Mouse (Mus musculus): ENCODE data around the gene Specc1. TPM values are rescaled to one million over a fixed set of nuclear protein-coding genes. Genes with fewer than 3 reads are reported as not detected.

Gene Specc1
- total RNA-seq, 2 experiments from 2014 or later, result 38.6 to 39.0 TPM

DNA sequence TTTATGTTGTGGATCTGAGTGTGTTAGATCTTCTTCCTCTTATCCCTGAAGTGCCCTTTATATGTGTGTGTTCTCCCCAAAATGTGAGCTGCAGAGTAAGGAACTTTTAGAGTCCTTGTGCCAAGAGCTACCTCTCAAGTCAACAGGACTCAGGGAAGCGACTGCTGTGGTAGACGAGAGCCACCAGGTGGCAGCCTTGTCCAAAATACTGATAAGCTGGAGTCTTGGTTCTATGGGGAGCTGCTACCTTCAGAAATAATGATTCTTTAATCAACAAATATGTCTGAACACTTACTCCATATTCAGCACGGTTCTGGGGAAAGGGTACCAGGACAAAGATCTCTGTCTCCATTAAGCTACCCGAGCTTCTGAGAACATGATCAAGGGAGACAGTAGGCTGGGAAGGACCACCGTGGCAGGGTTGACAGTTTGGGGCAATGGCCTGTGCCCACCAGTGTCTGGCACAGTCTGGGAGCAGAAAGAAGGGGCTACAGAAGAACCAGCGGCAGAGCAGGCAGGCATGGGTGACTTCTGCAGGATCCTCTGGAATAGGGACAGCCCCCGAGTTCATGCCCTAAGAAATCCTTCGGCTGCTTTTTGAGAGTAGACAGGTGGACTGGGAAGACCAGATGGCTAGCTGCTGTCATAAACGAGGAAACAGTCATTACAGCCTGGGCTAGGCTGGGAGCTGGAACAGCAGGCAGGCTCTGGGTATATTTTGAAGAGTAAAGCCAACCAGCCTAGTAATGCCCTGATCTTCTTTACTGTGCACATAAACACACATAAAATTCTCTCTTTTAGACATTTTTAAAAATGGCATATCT is 91.5 kb downstream of the Specc1 start:
- DNase-seq (ENCODE audit: low spot score in 2 of 2), result peak; percentile 72 to 79

DNA sequence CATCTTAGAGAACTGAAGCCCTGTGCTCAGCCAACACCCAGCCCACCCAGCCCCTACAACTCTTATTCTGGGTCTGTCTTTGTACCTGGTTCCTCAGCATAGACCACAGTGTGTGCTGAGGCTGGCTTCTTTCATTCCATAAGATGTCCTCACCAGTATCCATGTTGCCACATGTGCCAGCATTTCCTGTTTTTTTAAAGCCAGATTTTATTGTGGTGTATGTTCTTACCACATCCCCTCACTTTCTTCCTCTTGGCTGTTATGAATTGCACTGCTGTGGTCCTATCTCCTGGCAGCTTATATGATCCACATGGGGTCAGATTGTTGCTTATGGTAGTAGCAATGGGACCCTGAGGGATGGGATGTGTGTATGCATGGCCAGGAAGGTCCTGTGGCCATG is 92.6 kb downstream of the Specc1 start:
- DNase-seq (ENCODE audit: low spot score in 2 of 2), result no peak

DNA sequence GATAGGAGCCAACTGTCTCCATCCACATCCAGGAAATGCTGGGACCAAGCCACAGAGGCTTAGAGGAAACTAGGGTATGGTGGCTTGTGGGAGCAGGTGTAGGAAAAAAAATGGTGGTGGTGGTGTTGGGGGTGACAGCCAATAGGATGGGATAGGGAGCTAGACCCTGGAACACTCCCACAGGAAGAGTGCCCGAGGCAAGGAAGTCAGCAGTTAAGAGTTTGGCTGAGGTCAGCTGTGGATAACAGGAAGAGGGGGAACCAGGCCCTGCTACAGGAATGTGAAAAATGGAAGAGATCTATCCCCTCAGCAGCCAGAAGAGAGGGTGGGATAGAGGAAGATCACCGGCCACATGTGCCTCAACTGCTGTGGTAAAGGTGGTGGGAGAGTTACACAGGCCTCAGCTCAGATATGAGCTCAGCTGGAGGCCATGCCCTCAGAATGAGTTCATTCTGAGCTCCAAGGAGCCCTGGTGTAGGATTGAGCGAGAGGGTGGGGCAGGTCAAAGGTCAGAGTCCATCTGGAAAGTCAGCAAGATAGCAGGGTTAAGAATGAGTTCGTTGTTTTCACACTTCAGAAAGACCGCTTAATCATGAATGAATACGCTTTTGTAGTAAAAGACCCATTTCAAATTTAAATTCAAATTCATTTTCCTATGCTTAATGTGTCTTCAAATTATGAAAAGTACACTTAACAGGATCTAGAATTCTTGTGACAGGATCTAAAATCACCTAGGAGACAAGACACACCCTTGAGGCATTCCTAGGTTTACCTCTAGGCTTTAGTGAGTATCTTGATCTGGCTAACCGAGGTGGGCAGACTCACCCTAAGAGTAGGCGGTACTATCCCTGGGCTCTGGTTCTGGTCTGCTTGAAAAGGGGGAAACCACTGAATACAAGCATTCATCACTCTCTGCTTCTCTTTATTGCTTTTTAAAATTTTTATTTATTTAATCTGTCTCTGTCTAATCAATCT is 94.1 kb downstream of the Specc1 start:
- no peak for DNase-seq (ENCODE audit: low spot score in 2 of 2)

DNA sequence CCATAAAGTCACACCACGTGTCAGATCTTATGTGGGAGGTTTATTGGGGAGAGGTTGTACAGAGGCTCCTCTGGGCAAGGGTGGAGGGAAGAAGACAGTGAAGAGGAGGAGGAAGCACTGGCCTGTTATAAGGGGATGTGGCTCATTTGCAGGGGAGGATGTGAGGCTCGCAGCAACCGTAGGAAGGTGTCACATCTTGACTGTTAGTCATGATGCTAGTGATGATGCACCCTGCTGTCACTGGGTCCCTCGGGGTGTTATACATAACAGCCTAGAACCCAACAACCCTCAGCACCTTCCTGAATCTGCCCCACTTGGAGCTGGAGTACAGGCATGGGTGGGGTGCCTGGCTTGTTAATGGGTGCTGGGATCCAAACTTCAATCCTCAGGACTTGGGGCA is 94.9 kb downstream of the Specc1 start:
- no peak for DNase-seq (ENCODE audit: low spot score in 2 of 2)

DNA sequence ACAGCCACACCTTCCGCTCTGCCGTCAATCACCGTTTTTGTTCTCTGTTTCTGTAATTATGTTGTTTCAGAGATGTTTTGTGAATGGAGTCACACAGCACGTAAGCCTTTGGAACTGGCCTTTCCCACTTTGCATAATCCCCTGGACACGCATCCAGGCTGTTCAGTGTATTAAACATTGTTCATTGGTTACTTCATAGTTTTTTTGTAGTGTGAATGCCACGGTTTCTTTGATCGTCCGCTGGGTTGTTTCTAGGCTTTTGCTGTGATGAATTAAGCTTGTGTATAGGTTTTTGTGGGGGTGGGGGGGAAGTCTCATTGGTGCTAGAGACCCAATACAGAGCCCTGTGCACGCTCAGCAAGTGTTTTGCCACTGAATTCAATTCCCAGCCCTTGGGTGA is 97.4 kb downstream of the Specc1 start:
- no peak for DNase-seq (ENCODE audit: low spot score in 2 of 2)

DNA sequence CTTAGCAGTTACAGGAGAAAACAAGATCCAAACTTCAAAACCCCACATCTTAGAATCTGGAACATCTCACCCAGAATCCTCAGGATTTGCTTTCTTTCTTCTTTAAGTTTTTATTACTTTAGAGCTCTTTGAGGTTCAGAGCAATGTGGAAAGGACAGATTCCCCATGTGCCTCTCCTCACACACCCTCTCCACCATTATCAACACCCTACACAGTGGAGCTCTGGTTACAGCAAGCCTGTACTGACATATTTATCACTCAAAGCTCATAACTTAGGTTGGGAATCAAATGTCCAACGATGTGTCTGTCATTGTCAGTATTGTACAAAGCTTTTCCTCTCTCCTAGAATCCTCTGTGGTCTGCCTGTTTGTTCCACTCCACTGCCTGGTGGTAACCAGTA is 108.0 kb downstream of the Specc1 start:
- no peak for DNase-seq (ENCODE audit: low spot score in 2 of 2)

DNA sequence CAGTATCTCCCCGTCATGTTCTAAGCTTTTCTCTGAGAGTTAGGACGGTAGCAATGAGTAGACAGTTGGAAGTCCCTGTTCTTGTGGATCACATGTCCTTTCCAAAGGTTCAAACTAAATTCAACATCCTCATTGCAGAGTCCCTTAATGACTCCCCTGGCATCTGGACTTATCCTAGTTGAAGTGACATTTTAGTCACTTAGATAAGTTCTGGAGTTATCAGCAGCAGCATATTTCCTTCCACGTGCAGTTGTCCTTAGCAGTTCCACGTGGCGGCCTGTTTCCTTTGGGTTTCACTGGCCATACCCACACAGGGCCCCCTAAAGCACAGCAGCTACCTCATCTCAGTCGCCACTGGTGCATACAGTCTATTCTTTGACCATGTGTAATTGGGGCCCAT is 109.1 kb downstream of the Specc1 start:
- DNase-seq (ENCODE audit: low spot score in 2 of 2), result no peak

DNA sequence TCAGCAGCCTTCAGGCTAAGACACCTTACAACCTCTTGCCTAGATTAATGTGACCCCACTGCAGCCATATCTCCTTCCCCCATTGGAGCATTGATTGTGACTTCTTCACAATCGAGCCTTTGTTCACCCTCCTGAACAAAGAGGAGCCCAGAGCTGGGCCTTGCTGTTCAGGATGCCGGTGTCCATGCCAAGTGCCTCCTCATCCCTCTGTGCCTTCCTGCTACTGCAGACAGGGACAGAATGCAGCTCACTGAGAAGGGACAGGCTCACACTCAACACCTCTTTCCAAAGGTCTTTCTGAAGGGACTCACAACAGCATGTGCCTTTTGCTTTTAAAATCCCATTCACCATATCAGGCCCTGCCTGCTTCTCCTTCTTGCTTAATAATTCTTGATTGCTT is 113.0 kb downstream of the Specc1 start:
- peak in 1 of 2 experiments; percentile 31 for DNase-seq (ENCODE audit: low spot score in 2 of 2)

DNA sequence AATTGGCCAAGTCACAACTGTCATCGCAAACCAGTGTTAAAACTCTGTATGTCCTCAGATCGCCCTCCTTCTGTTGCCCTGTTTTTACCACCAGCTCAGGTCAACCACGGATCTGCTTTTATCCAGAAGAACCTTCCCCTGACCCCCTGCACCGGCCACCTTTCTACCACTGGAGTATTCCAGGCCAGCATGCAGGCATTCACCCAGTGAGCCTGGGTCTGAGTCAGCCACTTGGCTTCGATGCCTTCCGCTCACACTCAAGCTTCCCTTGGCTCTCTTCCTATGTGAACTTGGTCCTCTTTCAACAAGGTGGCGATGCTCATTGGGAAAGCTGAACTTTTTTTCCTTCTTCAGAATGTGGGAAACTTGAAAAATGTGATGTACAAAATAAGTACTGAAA is 113.6 kb downstream of the Specc1 start:
- peak in 1 of 2 experiments; percentile 24 for DNase-seq (ENCODE audit: low spot score in 2 of 2)

DNA sequence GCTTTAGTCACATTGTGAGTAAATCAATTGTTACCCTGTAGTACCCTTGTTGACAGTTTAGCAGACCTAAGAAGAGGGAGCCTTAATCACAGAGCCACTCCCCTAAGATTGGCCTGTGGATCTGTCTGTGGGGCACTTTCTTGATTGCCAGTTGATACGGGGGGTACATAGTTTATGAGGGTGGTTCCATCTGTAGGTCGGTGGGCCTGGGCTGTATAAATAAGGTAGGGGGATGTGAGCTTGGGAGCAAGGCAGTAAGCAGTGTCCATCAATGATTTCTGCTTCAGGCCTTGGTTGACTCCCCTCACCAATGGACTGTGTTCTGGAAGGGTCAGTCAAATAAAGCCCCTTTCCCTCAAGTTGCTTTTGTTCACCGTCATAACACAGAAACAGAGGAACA is 115.8 kb downstream of the Specc1 start:
- DNase-seq (ENCODE audit: low spot score in 2 of 2), result no peak

DNA sequence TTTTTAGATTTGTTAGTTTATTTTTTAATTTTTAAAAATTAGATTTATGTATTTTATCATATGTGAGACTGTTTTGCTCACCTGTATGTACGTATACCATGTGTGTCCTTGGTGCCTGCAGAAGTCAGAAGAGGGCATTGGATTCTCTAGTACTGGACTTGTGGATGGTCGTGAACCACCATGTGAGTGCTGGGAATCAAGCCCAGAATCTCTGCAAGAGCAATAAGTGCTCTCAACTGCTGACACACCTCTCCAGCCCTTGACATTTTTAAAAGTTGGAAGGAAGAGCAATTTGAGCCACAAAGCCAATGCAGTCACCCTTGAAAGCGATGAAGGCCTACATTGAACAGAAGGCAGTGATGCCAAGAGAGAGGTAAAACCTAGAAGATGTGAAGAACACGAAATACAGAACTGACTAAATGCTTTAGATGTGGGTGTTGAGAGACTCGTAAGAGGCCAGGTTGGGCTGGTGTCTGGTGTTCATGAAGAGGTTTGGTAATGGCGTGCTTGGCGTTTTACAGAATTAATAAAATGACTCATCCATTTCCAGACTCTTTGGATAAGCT is 117.1 kb downstream of the Specc1 start:
- DNase-seq (ENCODE audit: low spot score in 2 of 2), result no peak

DNA sequence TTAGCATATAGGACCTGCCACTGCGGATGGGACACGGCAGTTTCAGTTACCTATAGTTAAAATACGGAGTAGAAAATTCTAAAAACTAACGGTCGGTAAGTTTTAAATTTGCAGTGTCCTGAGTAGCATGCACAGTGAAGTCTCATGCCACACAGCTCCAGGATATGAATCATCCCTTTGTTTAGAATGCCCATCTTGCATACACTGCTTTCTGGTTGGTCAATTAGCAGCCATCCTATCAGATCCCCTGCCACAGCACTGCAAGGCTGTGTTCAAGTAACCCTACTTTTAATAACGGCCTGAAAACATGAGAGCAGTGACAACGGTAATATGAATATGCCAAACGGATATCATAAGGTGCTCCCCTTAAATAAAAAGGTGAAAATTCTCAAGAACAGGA is 118.0 kb downstream of the Specc1 start:
- DNase-seq (ENCODE audit: low spot score in 2 of 2), result no peak

DNA sequence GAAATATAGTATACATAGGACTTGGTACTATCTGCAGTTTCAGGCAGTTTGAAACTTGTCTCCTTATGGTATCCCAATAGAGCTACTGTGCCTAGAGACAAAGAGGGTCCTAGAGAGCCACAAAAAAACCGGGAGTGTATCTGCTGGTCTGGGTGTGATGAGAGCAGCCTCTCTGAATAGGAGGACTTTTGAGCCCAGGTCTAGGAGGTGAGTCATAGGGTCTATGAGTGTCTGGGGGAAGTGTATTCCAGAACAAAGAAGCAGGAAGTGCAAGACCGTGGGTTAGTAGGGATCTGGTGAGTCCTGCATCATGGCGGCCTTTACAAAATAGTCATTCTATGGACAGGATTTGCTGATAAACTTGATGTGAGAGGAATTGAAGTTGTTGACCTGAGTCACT is 118.5 kb downstream of the Specc1 start:
- DNase-seq (ENCODE audit: low spot score in 2 of 2), result no peak

DNA sequence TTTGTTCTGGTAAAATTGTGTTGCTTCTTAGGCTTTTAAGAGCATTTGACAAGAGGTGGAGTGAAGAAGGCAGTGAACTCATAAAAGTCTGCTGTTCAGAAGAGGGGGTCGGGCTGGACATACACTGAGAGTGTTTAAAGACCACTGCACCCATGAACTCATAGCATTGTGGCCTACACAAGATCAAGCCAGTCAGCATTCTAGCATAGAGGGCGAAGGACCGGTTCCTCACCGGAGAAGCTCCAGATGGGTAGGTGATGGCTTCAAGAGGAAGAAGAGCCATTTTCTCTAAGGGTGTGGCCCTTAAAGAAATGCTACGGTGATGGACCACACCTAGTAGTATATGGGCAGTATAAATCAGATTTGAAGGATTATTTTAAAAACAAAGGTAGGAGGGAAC is 119.0 kb downstream of the Specc1 start:
- DNase-seq (ENCODE audit: low spot score in 2 of 2), result no peak

DNA sequence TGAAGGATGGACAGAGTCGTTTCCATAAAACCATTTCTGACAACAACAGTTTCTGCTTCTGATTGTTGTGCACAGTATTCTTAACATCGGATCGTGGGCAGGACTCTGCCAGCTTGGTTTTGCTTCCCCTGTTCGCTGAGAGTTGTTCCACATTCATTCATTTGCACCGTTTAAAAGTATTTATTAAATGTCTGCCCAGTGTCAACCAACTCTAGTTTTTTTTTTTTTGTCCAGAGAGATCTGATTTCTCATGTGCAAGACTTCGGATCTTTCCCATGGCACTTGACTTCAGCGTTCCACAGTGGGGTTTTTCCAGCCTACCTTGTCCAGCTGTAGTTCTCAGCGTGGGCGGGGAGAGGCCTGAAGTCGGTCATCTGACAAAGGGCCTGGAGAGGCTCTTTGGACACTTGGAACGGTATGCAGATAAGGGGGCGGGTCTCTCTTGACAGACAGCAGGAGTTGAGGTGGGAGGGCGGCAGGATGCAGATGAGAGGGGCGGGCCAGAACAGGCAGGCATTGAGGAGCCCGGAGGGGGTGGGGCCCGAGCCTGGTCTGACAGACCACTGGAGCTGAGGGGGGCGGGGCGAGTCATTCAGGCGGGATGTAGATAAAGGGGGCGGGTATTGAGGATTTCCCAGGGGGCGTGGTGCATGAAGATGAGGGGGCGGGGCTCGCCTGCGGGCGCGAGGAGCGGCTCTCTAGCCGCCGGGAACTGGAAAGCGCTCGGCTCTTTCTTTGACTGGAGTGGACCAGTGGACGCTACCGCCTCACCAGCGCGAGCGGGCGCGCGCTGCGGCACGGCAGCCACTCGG is 120.0 kb downstream of the Specc1 start:
- DNase-seq (ENCODE audit: low spot score in 2 of 2), result peak; percentile 90 to 94

DNA sequence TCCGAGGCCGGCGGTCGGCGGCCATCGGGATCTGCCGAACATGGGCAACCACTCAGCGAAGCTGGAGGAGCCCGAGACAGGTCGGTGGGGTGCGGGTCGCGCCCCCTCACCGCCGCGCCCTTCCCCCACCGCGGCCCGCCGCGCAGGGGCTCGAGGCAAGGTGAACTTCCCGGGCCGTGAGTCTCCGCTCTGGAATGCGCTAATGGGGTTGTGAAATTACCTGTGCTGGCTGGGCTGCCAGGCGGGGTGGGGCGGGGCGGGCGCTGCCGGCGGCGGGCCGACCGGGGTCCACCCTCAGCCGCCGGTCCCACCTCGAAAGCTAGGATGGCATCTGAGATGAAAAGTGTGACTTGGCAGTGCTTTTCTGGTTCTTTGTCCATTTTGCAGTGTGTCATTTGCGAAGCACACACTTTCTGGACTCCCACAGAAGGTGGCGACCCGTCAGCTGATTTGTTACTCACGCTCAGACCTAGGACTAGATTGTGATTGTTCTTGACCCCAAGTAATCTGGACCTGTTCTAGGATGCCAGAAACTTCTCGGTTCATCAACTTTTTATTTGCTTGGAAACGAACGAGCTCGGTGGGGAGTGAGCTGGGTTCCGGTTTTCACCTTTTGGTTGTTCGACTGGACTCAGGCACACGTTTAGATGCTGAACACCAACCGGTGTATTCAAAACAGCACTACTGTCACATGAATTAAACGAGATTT is 120.7 kb downstream of the Specc1 start:
- no peak for DNase-seq (ENCODE audit: low spot score in 2 of 2)

DNA sequence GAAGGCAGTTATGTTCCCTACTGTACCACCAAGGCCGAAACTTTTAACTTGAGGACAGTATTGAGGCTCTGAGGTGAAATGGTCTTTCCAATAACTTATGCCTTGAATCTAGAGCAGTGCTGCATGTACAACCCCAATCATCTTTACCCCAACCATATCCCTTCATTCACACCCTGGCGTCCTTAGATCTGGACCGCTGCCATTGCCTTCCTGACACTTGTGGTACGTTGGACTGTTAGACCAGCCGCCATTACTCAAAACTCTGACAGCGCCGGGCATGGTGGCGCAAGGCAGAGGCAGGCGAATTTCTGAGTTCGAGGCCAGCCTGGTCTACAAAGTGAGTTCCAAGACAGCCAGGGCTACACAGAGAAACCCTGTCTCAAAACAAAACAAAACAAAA is 121.8 kb downstream of the Specc1 start:
- DNase-seq (ENCODE audit: low spot score in 2 of 2), result no peak

DNA sequence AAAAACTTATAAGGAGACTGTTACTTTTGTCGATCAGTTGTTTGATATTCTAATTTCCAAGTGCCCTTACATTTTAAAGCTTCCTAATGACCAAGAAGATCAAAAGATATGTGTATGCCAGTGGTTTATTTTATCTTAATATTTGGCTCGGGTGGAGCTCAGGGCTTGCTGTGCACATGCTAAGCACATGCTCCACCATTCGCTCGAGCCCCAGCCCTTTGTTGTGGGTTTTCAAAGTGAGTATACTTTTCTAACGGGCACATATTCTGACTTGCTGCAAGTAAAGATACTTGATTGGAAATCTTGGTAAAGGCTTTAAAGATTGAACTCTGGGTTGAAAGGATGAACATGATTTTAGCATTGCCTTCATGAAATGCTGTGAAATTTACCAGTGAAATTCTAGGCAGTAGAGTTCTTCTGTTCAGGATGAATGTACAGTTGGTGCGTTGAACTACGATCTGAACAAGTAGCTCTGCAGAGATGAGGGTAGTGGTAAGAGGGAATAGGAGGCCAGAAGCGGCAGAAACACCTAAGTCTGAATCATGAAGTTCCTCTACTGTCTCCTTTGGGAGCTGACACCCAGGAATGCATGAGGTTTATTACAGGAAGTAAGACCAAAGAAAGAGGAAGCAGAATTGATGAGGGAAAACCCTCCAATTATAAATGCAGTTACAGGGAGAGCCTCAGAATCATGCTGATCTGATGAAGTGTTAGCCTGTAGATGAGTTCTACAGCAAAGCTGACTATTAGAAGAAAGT is 122.7 kb downstream of the Specc1 start:
- DNase-seq (ENCODE audit: low spot score in 2 of 2), result no peak

DNA sequence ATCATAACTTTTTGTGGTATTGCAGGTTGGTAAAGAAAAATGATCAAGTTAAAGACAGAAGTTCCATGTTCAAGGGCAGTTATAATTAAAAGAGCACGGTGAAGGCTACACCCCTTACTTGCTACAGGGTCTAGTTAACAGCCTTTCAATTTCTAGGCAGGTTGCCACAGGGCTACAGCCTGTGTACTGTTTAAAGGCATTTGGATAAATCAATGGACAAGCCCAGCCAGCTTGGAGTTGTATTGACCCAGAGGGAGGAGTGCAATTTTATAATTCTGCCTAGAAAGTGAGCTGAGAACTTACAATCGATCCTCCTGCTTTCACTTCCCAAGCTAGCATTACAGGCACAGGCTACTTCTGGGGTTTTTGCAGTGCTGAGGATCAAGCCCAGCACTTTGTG is 123.9 kb downstream of the Specc1 start:
- no peak for DNase-seq (ENCODE audit: low spot score in 2 of 2)

DNA sequence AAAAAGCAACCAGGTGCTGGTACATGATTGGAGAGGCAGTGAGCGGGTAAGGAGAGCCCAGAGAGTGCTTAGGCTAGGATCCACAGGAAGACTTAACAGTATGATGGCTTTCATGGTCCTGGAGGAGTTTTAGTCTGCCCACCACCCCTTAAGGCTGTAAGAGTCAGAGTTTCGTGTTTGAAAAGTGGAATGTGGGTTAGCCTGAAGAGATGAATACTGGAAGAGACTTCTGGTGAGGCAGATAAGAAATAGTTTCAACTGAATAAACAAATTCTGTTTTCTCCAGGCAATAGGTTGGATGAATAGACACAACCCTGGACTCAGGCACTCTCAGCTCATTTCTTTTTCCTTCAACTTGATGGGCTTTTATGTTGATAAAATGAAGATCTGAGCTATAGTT is 130.1 kb downstream of the Specc1 start:
- DNase-seq (ENCODE audit: low spot score in 2 of 2), result no peak

Measured in layer of hippocampus, postnatal 10 days (tissue).